Mouse (Mus musculus): ENCODE results near the gene Krtap10-10. TPM values are rescaled to one million over a fixed set of nuclear protein-coding genes. Genes with fewer than 3 reads are reported as not detected.
"Not testable (repeated sequence)": the region's sequence is repeated elsewhere in the genome, so short reads cannot be mapped to it uniquely, and the experiment has no call there.

The Krtap10-10 gene
- total RNA-seq (2018; cell fraction: chromatin; rRNA removed) = not detected
- total RNA-seq (2018; cell fraction: cytosol; rRNA removed) = not detected
- total RNA-seq (2018; cell fraction: nucleus; rRNA removed) = not detected
- not detected in 3 replicates for polyA plus RNA-seq (2018)

DNA sequence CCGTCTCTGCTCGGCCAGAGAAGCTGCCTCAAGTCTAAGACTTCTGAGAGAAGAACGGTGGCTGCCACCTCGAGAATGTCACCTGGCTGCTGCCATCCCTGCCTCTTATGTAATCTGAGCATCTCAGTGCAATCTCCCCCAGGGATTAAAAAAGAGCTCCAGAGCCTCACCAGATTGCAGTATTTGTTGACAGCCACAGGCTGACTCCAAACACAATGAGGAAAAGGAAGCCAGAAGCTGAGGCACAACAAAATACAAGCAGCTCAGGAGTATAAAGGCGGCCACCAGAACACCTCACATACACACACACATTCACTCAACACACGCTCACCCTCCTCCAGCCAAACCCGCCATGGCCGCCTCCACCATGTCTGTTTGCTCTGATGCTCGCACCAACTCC is at the start of gene Krtap10-10:
Gene Krtap10-10 (plus strand): TSS at position 301 of the 400 bp plus-strand sequence.
- Histone ChIP-seq H3K4me3 (ENCODE audit: inconsistent target) (no peak within 1 kb of the TSS), H3K27ac (no peak within 1 kb of the TSS), H3K36me3 (ENCODE audit: inconsistent target) (no peaks in the 10 kb centered on the region), H3K79me2 (ENCODE audit: inconsistent target) (no peaks in the 10 kb centered on the region)
- 85% methylated on average over 7 of the region's 9 CpGs for WGBS (ENCODE audit: missing documents)

DNA sequence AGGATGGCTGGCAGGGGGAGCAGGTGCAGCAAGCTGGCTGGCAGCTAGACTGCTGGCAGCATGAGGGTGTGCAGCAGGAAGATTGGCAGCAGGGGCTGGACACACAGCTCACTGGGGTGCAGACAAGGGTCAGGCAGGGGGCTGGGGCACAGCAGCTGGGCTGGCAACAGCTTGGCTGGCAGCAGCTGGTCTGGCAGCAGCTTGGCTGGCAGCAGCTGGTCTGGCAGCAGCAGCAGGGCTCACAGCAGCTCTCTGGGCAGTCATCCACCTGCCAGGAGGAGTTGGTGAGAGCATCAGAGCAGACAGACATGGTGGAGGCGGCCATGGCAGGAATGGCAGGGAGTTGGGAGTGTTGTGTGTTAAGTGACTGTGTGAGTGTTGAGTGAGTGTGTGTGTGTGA is 47.9 kb upstream of the Krtap10-10 start, which contains the start of gene Gm7137:
Gene Gm7137 (minus strand): TSS at position 325 of the 400 bp plus-strand sequence.
- H3K4me3 ChIP-seq (ENCODE audit: inconsistent target); H3K36me3 ChIP-seq (ENCODE audit: inconsistent target); H3K79me2 ChIP-seq (ENCODE audit: inconsistent target); H3K27ac ChIP-seq: not testable (repeated sequence)
- WGBS (ENCODE audit: missing documents) = no CpG with 5 or more reads among the region's 1 CpGs

DNA sequence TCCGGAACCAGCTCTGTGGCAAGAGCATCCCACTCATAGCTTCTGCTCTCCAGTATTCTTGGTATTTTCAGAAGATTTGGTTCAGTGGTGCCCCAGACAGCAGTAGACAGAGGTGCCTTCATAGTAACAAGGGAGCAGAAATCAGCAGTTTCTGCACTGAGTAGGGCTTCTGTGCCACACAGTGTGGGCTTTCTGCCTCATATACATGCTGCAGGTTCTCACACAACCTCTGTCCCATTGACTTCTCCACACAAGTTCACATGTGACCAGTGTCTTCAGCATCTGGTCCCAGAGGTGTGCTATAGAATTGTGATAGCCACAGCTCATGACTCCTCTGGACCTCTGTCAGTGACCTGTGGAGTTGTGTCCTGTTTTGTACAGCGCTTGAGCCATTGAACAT is 47.1 kb upstream of the Krtap10-10 start:
- no peaks in the 10 kb centered on the region for H3K79me2 ChIP-seq (ENCODE audit: inconsistent target)
- H3K4me3 ChIP-seq (ENCODE audit: inconsistent target) = no peak overlapping the region
- H3K27ac ChIP-seq = no peak overlapping the region
- H3K36me3 ChIP-seq (ENCODE audit: inconsistent target) = no peaks in the 10 kb centered on the region
- 78% methylated on average over 2 of the region's 2 CpGs for WGBS (ENCODE audit: missing documents)

DNA sequence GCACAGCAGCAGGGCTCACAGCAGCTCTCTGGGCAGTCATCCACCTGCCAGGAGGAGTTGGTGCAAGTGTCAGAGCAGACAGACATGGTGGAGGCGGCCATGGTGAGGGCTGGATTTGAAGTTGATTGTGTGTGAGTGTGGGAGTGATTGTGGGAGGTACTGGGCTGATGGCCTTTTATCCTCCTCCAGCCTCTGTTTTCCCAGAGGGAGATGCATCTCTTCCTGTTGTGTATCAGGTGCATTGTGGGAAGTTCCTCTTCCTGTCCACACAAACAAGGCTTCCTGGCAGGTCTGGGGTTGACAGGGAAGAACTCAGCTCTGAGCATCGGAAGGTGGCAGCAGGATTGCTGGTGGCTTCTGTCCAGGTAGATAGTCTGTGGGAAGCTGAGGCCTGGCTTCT is 40.8 kb upstream of the Krtap10-10 start, which contains the start of gene Gm9639:
Gene Gm9639 (minus strand): TSS at position 101 of the 400 bp plus-strand sequence.
- no peaks in the 10 kb centered on the region for H3K79me2 ChIP-seq (ENCODE audit: inconsistent target)
- no peaks in the 10 kb centered on the region for H3K36me3 ChIP-seq (ENCODE audit: inconsistent target)
- no peak within 1 kb of the TSS for H3K27ac ChIP-seq
- H3K4me3 ChIP-seq (ENCODE audit: inconsistent target) = no peak within 1 kb of the TSS
- WGBS (ENCODE audit: missing documents) = 78% methylated on average over 2 of the region's 2 CpGs

DNA sequence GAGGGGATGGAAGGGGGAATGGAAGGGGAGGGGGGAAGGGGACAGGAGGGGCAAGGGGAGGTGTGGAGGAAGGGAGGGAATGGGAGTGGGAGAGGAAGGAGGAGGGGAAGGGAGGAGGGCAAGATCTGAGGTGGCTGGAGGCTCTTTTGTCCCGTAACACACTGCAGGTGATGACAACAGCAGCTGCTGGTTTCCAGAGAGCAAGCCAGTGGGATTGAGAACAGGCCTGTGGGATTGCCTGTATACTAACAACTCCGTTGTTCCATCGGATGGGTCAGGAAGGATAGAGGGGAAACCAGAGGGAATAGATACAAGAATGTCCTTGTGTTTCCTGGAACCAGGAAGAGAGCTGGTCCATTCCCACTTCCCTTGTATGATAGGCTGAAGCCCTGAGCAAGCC is 38.1 kb upstream of the Krtap10-10 start:
- no peak overlapping the region for H3K4me3 ChIP-seq (ENCODE audit: inconsistent target)
- H3K36me3 ChIP-seq (ENCODE audit: inconsistent target) = no peaks in the 10 kb centered on the region
- no peak overlapping the region for H3K27ac ChIP-seq
- H3K79me2 ChIP-seq (ENCODE audit: inconsistent target) = no peaks in the 10 kb centered on the region
- 66% methylated on average over 3 of the region's 3 CpGs for WGBS (ENCODE audit: missing documents)

DNA sequence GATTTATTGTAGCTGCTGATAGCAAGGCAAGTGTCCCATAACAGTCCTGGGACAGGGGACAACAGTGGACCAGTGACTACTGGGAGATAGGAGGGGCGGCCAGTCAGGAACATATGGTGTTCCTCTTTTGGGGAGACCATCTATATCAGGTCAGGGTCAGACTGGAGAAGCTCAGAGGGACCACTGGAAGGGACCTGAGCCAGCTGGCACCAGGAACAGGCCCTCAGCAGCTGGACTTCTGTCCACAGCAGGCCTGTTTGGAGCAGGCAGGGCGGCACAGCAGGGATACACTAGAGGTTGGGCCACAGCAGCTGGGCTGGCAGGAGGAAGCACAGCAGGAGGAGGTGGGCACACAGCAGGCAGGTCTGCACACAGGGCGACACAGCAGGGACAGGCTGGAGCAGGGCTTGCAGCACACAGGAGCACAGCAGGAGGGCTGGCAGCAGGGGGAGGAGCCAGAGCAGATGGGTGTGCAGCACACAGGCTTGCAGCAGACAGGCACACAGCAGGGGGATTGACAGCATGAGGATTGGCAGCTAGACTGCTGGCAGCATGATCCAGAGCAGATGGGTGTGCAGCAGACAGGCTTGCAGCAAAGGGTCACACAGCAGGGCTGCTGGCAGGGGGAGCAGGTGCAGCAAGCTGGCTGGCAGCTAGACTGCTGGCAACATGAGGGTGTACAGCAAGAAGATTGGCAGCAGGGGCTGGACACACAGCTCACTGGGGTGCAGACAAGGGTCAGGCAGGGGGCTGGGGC is 37.4 kb upstream of the Krtap10-10 start:
- 65% methylated on average over 2 of the region's 3 CpGs for WGBS (ENCODE audit: missing documents)
- not testable (repeated sequence) for H3K36me3 ChIP-seq (ENCODE audit: inconsistent target); H3K4me3 ChIP-seq (ENCODE audit: inconsistent target); H3K79me2 ChIP-seq (ENCODE audit: inconsistent target); H3K27ac ChIP-seq

DNA sequence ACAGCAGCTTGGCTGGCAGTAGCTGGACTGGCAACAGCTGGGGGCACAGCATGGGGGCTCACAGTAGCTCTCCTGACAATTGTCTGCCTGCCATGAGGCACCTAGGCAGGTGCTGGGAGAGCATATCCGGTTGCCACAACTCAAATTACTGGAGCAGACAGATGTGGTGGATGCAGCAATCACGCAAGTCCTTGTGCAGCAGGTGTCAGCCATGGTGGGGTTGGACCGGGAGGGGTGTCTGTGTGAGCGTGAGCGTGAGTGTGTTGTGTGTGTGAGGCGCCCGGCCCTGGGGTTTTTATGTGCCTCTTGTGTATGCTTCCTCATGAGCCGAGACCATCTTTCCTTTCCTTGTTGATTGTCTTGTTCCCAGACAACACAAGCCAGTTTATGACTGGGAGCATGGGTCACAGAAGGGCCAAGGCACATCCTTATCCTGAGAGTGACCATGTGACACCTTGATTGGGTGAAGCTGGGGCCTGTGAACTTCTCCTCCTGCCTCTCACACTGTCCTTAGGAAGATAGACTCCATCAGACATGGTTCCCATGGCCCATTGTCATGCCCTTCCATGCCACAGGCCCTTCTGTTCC is 36.7 kb upstream of the Krtap10-10 start, which contains the start of gene Gm19668:
Gene Gm19668 (minus strand): TSS at position 213 of the 588 bp plus-strand sequence.
- no peak within 1 kb of the TSS for H3K27ac ChIP-seq
- no peaks in the 10 kb centered on the region for H3K79me2 ChIP-seq (ENCODE audit: inconsistent target)
- 61% methylated on average over 8 of the region's 8 CpGs for WGBS (ENCODE audit: missing documents)
- no peaks in the 10 kb centered on the region for H3K36me3 ChIP-seq (ENCODE audit: inconsistent target)
- no peak within 1 kb of the TSS for H3K4me3 ChIP-seq (ENCODE audit: inconsistent target)

DNA sequence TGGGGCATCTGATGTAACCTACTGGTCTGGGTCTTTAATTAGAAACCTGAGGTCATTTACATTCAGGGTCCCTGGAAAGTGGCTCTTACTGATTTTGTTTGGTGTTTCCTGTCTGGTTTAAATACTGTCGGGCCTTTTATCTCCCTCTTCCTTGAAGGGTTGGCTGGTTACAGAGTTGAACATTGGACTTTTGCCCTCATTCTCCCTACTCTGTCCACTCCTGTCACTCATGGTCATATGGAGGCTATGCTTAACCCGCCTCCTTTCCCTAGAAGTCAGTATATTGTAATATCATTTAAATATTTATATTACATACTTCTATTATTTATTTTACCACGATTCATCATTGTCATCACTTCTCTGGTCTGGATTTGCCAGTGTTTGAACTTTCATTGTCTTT is 31.7 kb upstream of the Krtap10-10 start:
- Histone ChIP-seq H3K36me3 (ENCODE audit: inconsistent target) (no peaks in the 10 kb centered on the region), H3K79me2 (ENCODE audit: inconsistent target) (no peaks in the 10 kb centered on the region), H3K4me3 (ENCODE audit: inconsistent target) (no peak overlapping the region), H3K27ac (no peak overlapping the region)
- WGBS (ENCODE audit: missing documents) = 71% methylated on average over 3 of the region's 3 CpGs

DNA sequence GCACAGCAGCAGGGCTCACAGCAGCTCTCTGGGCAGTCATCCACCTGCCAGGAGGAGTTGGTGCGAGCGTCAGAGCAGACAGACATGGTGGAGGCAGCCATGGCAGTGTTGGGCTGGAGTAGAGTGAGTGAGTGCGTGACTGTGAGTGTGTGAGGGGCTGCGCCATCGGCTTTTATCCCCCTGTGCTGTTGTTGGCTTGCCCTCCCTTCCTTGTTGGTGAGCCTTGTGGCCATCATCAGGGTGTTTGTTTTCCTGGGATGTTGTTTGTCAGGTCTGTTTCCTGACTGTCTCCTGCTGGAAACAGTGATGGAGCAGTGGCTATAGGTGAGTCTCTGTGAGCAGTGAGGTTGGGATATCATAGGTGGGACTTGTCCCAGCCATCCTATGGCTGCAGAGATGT is 24.0 kb upstream of the Krtap10-10 start, which contains the start of gene Gm9507:
Gene Gm9507 (minus strand): TSS at position 101 of the 400 bp plus-strand sequence.
- Histone ChIP-seq H3K4me3 (ENCODE audit: inconsistent target) (no peak within 1 kb of the TSS), H3K27ac (no peak within 1 kb of the TSS), H3K36me3 (ENCODE audit: inconsistent target) (no peaks in the 10 kb centered on the region), H3K79me2 (ENCODE audit: inconsistent target) (no peaks in the 10 kb centered on the region)
- WGBS (ENCODE audit: missing documents) = 78% methylated on average over 5 of the region's 5 CpGs

DNA sequence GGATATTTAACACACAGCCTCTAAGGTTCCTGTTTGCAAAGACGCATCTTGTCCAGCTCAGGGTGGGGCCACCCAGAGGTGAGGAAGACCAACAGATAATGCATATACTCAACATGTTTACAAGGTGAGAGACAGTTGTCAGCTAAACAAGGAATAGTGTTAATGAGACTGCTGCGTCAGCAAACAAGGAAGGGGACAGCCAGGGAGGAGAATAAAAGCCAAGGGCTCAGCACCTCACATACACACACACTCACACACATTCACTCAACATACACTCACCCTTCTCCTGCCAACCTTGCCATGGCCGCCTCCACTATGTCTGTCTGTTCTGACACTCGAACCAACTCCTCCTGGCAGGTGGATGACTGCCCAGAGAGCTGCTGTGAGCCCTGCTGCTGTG is 21.4 kb upstream of the Krtap10-10 start, which contains the start of gene Gm2696:
Gene Gm2696 (plus strand): TSS at position 301 of the 400 bp plus-strand sequence.
- Histone ChIP-seq H3K27ac (no peak within 1 kb of the TSS), H3K36me3 (ENCODE audit: inconsistent target) (no peaks in the 10 kb centered on the region), H3K79me2 (ENCODE audit: inconsistent target) (no peaks in the 10 kb centered on the region), H3K4me3 (ENCODE audit: inconsistent target) (no peak within 1 kb of the TSS)
- WGBS (ENCODE audit: missing documents) = 55% methylated on average over 4 of the region's 4 CpGs

DNA sequence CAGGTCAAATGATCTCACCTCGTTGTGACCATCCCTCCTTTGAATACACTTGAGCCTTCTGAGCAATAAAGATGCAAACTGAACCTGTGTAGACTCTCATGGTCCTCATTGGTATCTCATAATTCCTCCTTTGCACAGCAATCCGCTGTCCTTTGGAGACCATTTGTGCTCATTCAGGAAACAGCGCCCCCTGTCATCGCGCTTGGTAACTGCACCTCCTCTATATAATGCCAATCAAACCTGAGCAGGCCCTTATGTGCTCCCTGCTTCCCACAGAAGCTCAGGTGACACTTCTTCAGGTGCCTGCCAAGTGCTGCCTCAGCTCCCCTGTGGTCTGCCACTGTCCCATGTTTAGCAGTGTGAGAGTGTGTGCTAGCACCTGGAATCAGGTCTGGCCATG is 20.2 kb upstream of the Krtap10-10 start:
- Histone ChIP-seq H3K36me3 (ENCODE audit: inconsistent target) (no peaks in the 10 kb centered on the region), H3K4me3 (ENCODE audit: inconsistent target) (no peak overlapping the region), H3K27ac (no peak overlapping the region), H3K79me2 (ENCODE audit: inconsistent target) (no peaks in the 10 kb centered on the region)
- WGBS (ENCODE audit: missing documents) = 59% methylated on average over 5 of the region's 5 CpGs

DNA sequence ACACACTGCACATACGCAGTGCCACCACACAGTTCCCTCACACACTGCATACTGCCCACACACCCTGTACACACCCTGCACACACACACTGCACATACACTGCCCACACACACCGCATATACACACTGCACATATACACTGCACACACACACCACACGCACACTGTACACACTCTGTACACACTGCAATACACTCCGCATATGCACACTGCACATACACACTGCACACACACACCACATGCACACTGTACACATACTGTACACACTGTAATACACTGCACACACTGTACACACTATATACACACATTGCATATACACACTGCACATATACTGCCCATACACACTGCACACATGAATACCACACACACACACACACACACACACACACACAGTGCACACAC is 17.2 kb upstream of the Krtap10-10 start:
- H3K36me3 ChIP-seq (ENCODE audit: inconsistent target) = no peaks in the 10 kb centered on the region
- H3K4me3 ChIP-seq (ENCODE audit: inconsistent target) = no peak overlapping the region
- 90% methylated on average over 4 of the region's 4 CpGs for WGBS (ENCODE audit: missing documents)
- no peak overlapping the region for H3K27ac ChIP-seq
- no peaks in the 10 kb centered on the region for H3K79me2 ChIP-seq (ENCODE audit: inconsistent target)

DNA sequence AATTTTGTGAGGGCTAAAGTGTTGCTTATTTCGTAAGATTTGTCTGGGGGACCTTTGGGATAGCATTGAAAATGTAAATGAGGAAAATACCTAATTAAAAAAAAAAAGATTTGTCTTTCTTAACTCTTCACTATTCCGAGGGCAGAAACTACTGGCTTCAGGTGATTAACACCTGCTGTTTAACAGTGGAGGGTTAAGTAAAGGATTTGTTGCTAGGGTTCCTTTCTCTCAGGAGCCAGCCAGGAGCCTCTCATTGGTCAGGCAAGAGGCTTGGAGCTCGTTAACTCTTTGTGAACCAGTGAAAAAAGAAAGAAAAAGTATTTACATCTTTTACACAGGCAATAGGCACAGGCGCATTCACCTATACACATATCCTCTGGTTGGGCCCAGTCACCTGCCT is 16.5 kb upstream of the Krtap10-10 start:
- H3K27ac ChIP-seq = no peak overlapping the region
- H3K36me3 ChIP-seq (ENCODE audit: inconsistent target) = no peaks in the 10 kb centered on the region
- H3K79me2 ChIP-seq (ENCODE audit: inconsistent target) = no peaks in the 10 kb centered on the region
- H3K4me3 ChIP-seq (ENCODE audit: inconsistent target) = no peak overlapping the region
- WGBS (ENCODE audit: missing documents) = 75% methylated on average over 4 of the region's 4 CpGs

DNA sequence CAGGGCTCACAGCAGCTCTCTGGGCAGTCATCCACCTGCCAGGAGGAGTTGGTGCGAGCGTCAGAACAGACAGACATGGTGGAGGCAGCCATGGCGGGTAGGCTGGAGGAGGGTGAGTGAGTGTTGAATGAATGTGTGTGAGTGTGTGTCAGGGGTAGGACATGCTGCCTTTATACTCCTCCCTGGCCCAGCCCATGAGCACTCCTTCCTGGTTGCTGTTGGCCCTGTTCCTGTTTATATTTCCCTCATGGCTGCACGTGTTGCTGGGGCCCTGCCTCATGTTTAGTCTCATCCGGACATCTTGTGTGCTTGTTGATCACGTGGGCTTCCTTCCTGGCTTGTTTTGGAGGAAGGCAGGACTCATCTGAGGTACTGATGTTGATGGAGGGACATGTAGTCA is 8.8 kb upstream of the Krtap10-10 start, which contains the start of gene Krtap10-4:
Gene Krtap10-4 (minus strand): TSS at position 145 of the 400 bp plus-strand sequence.
- no peaks in the 10 kb centered on the region for H3K36me3 ChIP-seq (ENCODE audit: inconsistent target)
- no peak within 1 kb of the TSS for H3K4me3 ChIP-seq (ENCODE audit: inconsistent target)
- WGBS (ENCODE audit: missing documents) = 65% methylated on average over 6 of the region's 6 CpGs
- H3K79me2 ChIP-seq (ENCODE audit: inconsistent target) = no peaks in the 10 kb centered on the region
- no peak within 1 kb of the TSS for H3K27ac ChIP-seq

DNA sequence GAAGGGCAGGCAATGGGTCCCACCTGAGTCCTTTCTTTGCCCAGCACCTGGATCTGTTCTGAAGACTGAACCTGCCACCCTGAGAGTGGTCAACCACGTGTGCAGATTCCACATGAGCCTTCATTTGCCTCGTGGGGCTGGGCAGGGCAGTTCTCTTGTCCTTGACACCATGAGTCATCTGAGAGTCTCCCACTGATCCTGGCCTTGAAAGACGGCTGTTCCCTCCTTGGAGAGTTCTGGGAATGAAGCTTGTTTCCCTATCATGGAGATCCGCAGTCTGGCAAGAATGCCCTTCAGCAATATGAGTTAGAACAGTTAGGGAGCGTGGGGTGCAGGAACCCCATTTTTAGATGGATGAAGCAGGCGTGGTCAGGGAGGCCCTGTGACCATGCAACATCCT is 3.3 kb downstream of the Krtap10-10 start:
- Histone ChIP-seq H3K27ac (no peak overlapping the region), H3K79me2 (ENCODE audit: inconsistent target) (no peaks in the 10 kb centered on the region), H3K36me3 (ENCODE audit: inconsistent target) (no peaks in the 10 kb centered on the region), H3K4me3 (ENCODE audit: inconsistent target) (no peak overlapping the region)
- WGBS (ENCODE audit: missing documents) = 75% methylated on average over 6 of the region's 6 CpGs

All from macrophage (primary cell).